Mouse (Mus musculus) right cerebral cortex, postnatal 10 days (tissue): ENCODE results near the gene Abcg1.

Experiments
- DNase-seq, 2 experiments: peaks; one replicate each; pipeline ENCODE4 v3.0.0; 2021; ENCODE audit warnings: low spot score in 2 of 2

Gene Abcg1

GRCm38 (mm10) chr17:31040421-31040820 is 17.1 kb upstream of the Abcg1 start:
- DNase-seq = no peak

- DNase-seq = no peak
Observed at GRCm38 (mm10) chr17:31042751-31043150, 14.7 kb upstream of the Abcg1 start.

- peak; percentile 68 to 70 for DNase-seq
Observed at GRCm38 (mm10) chr17:31057891-31058744, 643 bp downstream of the Abcg1 start.

- peak; percentile 83 to 86 for DNase-seq
Observed at GRCm38 (mm10) chr17:31058745-31059085, 1.2 kb downstream of the Abcg1 start.

- no peak for DNase-seq
Observed at GRCm38 (mm10) chr17:31060196-31060587, 2.7 kb downstream of the Abcg1 start.

- DNase-seq = no peak
Observed at GRCm38 (mm10) chr17:31060588-31061345, 3.3 kb downstream of the Abcg1 start.

GRCm38 (mm10) chr17:31061346-31062095 is 4.0 kb downstream of the Abcg1 start:
- no peak for DNase-seq

GRCm38 (mm10) chr17:31066058-31066457 is 8.6 kb downstream of the Abcg1 start:
- DNase-seq = no peak

GRCm38 (mm10) chr17:31067051-31067450 is 9.6 kb downstream of the Abcg1 start:
- DNase-seq = peak in 1 of 2 experiments; percentile 27

GRCm38 (mm10) chr17:31069121-31069520 is 11.6 kb downstream of the Abcg1 start:
- no peak for DNase-seq

GRCm38 (mm10) chr17:31069845-31070244 is 12.4 kb downstream of the Abcg1 start:
- DNase-seq = peak in 1 of 2 experiments; percentile 11

GRCm38 (mm10) chr17:31070403-31071185 is 13.1 kb downstream of the Abcg1 start:
- DNase-seq = peak in 1 of 2 experiments; percentile 21

- peak in 1 of 2 experiments; percentile 32 for DNase-seq
Observed at GRCm38 (mm10) chr17:31071421-31072301, 14.2 kb downstream of the Abcg1 start.

- DNase-seq = no peak
Observed at GRCm38 (mm10) chr17:31072872-31073271, 15.4 kb downstream of the Abcg1 start.

GRCm38 (mm10) chr17:31073273-31074052 is 16.0 kb downstream of the Abcg1 start:
- DNase-seq = peak; percentile 89 to 90

GRCm38 (mm10) chr17:31074053-31074590 is 16.6 kb downstream of the Abcg1 start:
- no peak for DNase-seq

- DNase-seq = no peak
Observed at GRCm38 (mm10) chr17:31074666-31075065, 17.2 kb downstream of the Abcg1 start.

- DNase-seq = no peak
Observed at GRCm38 (mm10) chr17:31075471-31075870, 18.0 kb downstream of the Abcg1 start.

- no peak for DNase-seq
Observed at GRCm38 (mm10) chr17:31077561-31077960, 20.1 kb downstream of the Abcg1 start.
